Mouse (Mus musculus) MEL (cell line): ENCODE results near the gene Dusp2.

ENCODE experiments used
- CTCF ChIP-seq, 3 experiments: IDR thresholded peaks in 2 of 3; conservative IDR thresholded peaks in 1 of 3; 2 replicates each; pipeline ENCODE4 v1.5.1; 2011 to 2012; ENCODE audit warnings: low read length in 3 of 3, low read depth in 2 of 3, mild to moderate bottlenecking in 2 of 3, improper control_type of control experiment in 1 of 3, inconsistent platforms in 1 of 3, mixed read lengths in 1 of 3, moderate library complexity in 1 of 3; ENCODE audit not compliant: control insufficient read depth in 1 of 3, insufficient read depth in 1 of 3, poor library complexity in 1 of 3, severe bottlenecking in 1 of 3
- EP300 ChIP-seq, 2 experiments: IDR thresholded peaks; 2 replicates each; pipeline ENCODE4 v1.6.1; 2011; ENCODE audit warnings: improper control_type of control experiment in 2 of 2, low read length in 2 of 2, low read depth in 1 of 2, mild to moderate bottlenecking in 1 of 2
- GABPA ChIP-seq: IDR thresholded peaks from 2 replicates; pipeline ENCODE4 v1.6.1; 2012; ENCODE audit warnings: low read depth, mild to moderate bottlenecking, inconsistent platforms, low read length, improper control_type of control experiment, moderate library complexity
- GATA1 ChIP-seq: IDR thresholded peaks from 2 replicates; pipeline ENCODE4 v1.6.1; 2011; ENCODE audit warnings: low read depth, low read length, improper control_type of control experiment
- MAZ ChIP-seq: IDR thresholded peaks from 2 replicates; pipeline ENCODE4 v1.6.1; 2012; ENCODE audit warnings: low read depth, mild to moderate bottlenecking, inconsistent platforms, low read length, improper control_type of control experiment
- NELFE ChIP-seq: IDR thresholded peaks from 2 replicates; pipeline ENCODE4 v1.6.1; 2011; ENCODE audit warnings: low read depth, low read length, improper control_type of control experiment
- RAD21 ChIP-seq: IDR thresholded peaks from 2 replicates; pipeline ENCODE4 v1.6.1; 2011; ENCODE audit warnings: mild to moderate bottlenecking, low read depth, low read length, improper control_type of control experiment
- RCOR1 ChIP-seq: IDR thresholded peaks from 2 replicates; pipeline ENCODE4 v1.6.1; 2012; ENCODE audit warnings: low read depth, mild to moderate bottlenecking, inconsistent platforms, low read length, improper control_type of control experiment
- TAL1 ChIP-seq: IDR thresholded peaks from 2 replicates; pipeline ENCODE4 v1.6.1; 2012; ENCODE audit warnings: mild to moderate bottlenecking, inconsistent platforms, low read length, moderate library complexity, mixed read lengths
- ZMIZ1 ChIP-seq: IDR thresholded peaks from 2 replicates; pipeline ENCODE4 v1.6.1; 2012; ENCODE audit warnings: low read depth, mild to moderate bottlenecking, inconsistent platforms, low read length, improper control_type of control experiment, moderate library complexity

DNA sequence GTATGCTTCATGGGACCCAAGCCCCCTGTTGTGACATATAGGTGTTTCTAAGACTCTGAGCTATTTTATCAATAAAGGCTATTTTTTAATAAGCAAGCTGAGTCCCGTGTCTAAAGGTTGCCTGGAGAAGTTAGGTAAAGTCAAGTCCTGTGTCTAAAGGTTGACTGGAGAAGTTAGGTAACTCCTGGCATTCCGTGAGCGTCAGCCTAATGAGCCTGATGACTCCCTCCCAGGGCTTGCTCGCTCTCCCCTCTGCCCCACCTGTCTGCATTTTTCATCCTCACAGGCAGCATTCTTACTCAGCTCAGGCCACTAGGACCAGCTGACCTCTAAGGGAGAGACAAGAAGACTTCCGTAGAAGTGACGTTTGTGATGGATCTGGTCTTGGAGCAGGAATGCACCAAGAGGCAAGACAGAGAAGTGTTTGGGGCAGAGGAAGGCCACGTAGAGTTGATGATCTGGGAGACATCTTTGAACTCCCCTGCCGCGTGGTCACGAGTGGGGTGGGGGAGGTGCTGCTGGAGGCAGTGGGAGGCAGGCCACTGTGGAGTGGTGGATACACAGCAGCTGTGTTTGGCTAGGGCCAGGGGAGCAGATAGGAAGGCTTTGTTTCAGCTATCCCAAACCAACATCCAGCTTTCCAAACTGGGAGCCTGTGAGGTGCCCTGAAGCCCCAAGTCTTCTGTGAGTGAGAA is 31.3 kb downstream of the Dusp2 start:
- TF ChIP-seq MAZ = no peak
- no peak for TF ChIP-seq EP300 (IDR thresholded peaks at IDR 0.05; ENCODE audit: low read depth in 1 of 2, low read length in 2 of 2)
- no peak for TF ChIP-seq CTCF (IDR thresholded peaks at IDR 0.05 in 2 of 3, conservative IDR thresholded peaks at IDR 0.05 in 1 of 3; ENCODE audit: control insufficient read depth in 1 of 3, insufficient read depth in 1 of 3, low read depth in 2 of 3, low read length in 3 of 3, poor library complexity in 1 of 3, severe bottlenecking in 1 of 3)
- no peak for TF ChIP-seq RAD21
- no peak for TF ChIP-seq GATA1
- TF ChIP-seq GABPA = no peak
- TF ChIP-seq NELFE = no peak
- no peak for TF ChIP-seq TAL1
- TF ChIP-seq ZMIZ1 = no peak
- TF ChIP-seq RCOR1 = no peak
